Mouse (Mus musculus): Measurements from ENCODE around the gene Hsp90b1. TPM values are rescaled to one million over a fixed set of nuclear protein-coding genes. Genes with fewer than 3 reads are reported as not detected.

The Hsp90b1 gene
- polyA plus RNA-seq, 1 experiment from 2014 or later = 696 TPM

Small RNA genes lying within 50 kb of the gene (microRNA-seq; reads per million reads assigned to microRNA genes)
- gene Gm25745 = 3.0 reads per million, percentile 12 among the genes with 10 or more reads in this experiment

Other genes with a start within 250 kb of the Hsp90b1 start
- 2.9 and 3.1 TPM in 2 replicates for gene Syn3, start 206.6 kb downstream of the Hsp90b1 start, polyA plus RNA-seq (2015; fragmentation: Nextera tagmentation; extraction: Ambion mirVana)
- 1.7 and 2.2 TPM in 2 replicates for gene Ttc41, start 302 bp upstream of the Hsp90b1 start, polyA plus RNA-seq (2015; fragmentation: Nextera tagmentation; extraction: Ambion mirVana)
- 0.27 TPM in 1 of 2 replicates, not detected in the other for gene Gm49358, start 58.5 kb upstream of the Hsp90b1 start, polyA plus RNA-seq (2015; fragmentation: Nextera tagmentation; extraction: Ambion mirVana)
- gene Nt5dc3, start 73.5 kb upstream of the Hsp90b1 start, polyA plus RNA-seq (2015; fragmentation: Nextera tagmentation; extraction: Ambion mirVana) = 0.83 and 0.98 TPM in 2 replicates